Mouse (Mus musculus) cerebellum, postnatal 25 days (tissue): ENCODE data around the gene Ndufs3.

Source experiments
- DNase-seq, 2 experiments: peaks; one replicate each; pipeline ENCODE4 v3.0.0; 2021; ENCODE audit warnings: mixed read lengths in 2 of 2

Ndufs3 gene

GRCm38 (mm10) chr2:90847681-90848050 is 57.0 kb downstream of the Ndufs3 start:
- DNase-seq = no peak

GRCm38 (mm10) chr2:90846955-90847680 is 57.5 kb downstream of the Ndufs3 start, which contains the start of gene Mtch2:
Gene Mtch2, plus strand, starts transcription at chr2:90847155.
- peak; percentile 99 to 100 for DNase-seq

- DNase-seq = no peak
These were observed 58.1 kb downstream of the Ndufs3 start for GRCm38 (mm10) chr2:90846597-90846954.

- peak in 1 of 2 experiments; percentile 40 for DNase-seq
These were observed 58.5 kb downstream of the Ndufs3 start for GRCm38 (mm10) chr2:90846171-90846570.

- no peak for DNase-seq
These were observed 59.4 kb downstream of the Ndufs3 start for GRCm38 (mm10) chr2:90845234-90845633.
